Mouse (Mus musculus): ENCODE measurements around the gene Polr2l.
"Not testable (repeated sequence)": the region's sequence is repeated elsewhere in the genome, so short reads cannot be mapped to it uniquely, and the experiment has no call there.

The Polr2l gene

GRCm38 (mm10) chr7:141447110-141447991 lies 27.6 kb downstream of the Polr2l start, which contains the start of gene Rplp2:
Rplp2 (plus strand) TSS chr7:141447370.
- DNase-seq (ENCODE audit: low spot score) = peak; percentile 97

DNA sequence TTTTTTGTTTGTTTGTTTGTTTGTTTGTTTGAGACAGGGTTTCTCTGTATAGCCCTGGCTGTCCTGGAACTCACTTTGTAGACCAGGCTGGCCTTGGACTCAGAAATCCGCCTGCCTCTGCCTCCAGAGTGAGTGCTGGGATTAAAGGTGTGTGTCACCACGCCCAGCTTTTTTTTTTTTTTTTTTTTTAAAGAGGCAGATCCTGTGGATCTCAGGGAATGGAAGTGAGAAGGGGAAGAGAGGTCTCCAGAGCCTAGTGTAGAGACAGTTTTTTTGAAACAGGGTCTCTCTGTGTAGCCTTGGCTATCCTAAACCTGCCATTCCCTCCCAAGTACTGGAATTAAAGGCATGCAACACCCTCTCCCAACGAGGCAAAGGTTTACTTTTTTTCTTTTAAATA lies 28.6 kb downstream of the Polr2l start:
- not testable (repeated sequence) for DNase-seq (ENCODE audit: low spot score)

DNA sequence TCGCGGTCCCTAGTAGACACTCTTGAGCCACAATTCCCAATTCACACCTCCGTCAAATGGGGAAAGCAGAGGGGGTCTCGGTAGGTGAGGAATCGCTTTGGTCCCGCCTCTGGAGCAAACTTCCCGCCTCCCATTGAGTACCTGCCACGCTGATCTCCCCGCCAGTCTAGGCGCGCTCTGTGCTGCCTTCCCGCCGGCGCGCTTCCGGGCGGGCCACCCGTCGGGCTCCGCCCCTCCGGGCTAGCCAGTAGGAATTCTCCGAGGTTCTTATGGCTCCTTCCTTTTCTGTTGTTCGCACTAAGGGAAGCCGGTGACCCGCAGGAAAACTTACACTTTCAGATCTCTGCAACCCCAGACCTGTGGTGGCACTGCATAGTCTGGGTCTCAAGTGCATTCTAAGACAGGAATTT lies 31.1 kb downstream of the Polr2l start, which contains the start of gene Pidd1:
Gene Pidd1 (minus strand): TSS at position 198 of the 410 bp plus-strand sequence.
- DNase-seq (ENCODE audit: low spot score) = peak; percentile 90

DNA sequence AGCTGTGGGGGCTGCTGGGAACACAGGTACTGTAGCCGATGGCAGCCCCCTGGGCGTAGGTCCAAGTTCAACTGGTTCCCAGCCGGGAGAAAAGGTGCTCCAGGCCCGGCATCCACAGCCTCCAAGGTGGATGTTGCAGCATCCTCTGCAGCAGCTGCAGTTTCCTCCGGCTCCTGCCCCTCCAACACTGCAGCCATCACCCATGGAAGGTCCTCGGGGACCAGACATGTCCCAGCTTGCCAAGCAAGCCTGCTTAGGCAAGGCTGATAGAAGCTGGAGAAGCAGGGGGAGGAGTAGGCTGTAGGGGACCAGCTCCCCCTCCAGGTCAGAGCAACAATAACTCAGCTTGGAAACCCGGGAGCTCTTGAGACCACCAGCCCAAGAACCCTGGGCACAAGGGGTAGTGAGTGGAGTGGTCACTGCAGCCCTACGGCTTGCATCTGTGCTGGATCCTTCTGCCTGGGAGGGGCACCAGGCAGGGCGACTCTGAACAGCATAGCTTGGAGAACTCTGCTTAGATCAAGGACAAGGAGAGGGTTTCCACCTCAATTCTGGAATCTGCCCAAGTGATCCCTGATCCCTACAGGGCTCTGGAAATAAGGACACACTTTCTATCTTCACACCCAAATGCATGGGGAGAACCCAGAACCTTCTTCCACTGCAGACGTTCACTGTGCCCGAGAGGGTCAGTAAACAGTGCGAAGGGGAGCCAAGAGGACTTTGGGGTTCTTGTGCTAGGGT lies 31.7 kb downstream of the Polr2l start:
- DNase-seq (ENCODE audit: low spot score) = peak; percentile 77

GRCm38 (mm10) chr7:141442199-141442598 lies 32.7 kb downstream of the Polr2l start:
- DNase-seq (ENCODE audit: low spot score) = no peak

DNA sequence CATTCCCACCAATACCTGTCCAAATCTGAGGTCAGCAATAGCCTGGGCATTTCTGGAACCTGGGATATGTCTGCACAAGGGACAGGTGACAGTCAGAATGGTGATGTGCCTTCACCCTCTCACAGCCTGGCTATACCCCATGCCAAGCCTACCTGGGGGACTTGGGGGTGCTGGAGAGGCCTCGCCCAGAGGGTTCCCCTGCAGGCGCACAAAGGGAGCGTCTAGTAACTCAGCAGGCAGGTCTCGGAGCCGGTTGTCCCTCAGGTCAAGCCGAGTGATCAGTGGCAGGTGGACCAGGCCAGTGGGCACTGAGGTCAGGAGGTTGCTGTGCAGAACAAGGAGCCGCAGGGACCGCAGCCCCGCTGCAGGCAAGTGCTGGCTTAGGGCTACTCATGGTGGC lies 33.5 kb downstream of the Polr2l start:
- DNase-seq (ENCODE audit: low spot score) = no peak

GRCm38 (mm10) chr7:141440613-141441012 lies 34.3 kb downstream of the Polr2l start:
- DNase-seq (ENCODE audit: low spot score) = peak; percentile 71

- no peak for DNase-seq (ENCODE audit: low spot score)
These were observed 35.1 kb downstream of the Polr2l start for GRCm38 (mm10) chr7:141439811-141440210.

GRCm38 (mm10) chr7:141439140-141439679 lies 35.7 kb downstream of the Polr2l start:
- DNase-seq (ENCODE audit: low spot score) = no peak

DNA sequence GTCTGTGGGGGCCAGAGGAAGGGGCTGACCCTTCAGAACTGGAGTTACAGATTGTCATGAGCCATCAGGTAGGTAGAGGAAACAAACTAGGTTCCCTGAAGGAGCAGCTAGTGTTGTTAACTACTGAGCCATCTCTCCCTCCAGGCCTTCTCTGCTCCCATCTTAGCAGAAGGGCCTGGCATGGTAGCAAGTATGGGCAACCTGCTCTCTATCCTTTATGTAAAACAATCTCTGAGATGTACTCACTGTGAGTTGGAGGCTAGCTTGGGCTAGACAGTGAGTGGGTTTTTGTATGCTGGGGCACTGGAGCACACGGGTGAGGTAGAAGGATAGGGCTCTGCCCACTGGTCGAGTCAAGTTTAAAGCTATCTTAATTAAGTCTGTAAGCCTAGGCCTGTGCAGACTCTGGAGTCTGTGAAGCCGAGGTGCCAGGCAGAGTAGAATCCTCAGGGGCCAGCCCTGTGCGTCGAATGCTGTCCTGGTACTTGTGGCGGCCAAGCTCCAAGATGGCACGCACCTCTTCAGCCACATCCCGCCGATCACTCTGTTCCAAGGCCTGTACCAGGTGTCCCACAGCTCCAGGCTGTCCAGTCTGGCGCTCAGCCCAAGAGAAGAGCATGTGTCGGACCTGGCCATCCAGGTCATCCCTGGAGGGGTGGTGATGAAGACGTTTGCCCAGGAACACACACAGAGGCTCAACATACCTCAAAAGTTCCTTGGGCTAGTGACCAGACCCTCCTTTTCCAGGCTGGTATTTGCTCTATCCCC lies 36.5 kb downstream of the Polr2l start:
- DNase-seq (ENCODE audit: low spot score) = no peak

- DNase-seq (ENCODE audit: low spot score) = peak; percentile 89
These were observed 37.5 kb downstream of the Polr2l start, which contains the start of gene Slc25a22 for GRCm38 (mm10) chr7:141437178-141438120. Slc25a22 (minus strand) TSS chr7:141437892.

- DNase-seq (ENCODE audit: low spot score) = no peak
These were observed 38.4 kb downstream of the Polr2l start for GRCm38 (mm10) chr7:141436523-141436892.

GRCm38 (mm10) chr7:141435856-141436522 lies 38.9 kb downstream of the Polr2l start:
- no peak for DNase-seq (ENCODE audit: low spot score)

GRCm38 (mm10) chr7:141435129-141435855 lies 39.6 kb downstream of the Polr2l start:
- DNase-seq (ENCODE audit: low spot score) = peak; percentile 70

- peak; percentile 76 for DNase-seq (ENCODE audit: low spot score)
These were observed 40.5 kb downstream of the Polr2l start for GRCm38 (mm10) chr7:141434464-141434863.

GRCm38 (mm10) chr7:141433517-141434400 lies 41.2 kb downstream of the Polr2l start:
- no peak for DNase-seq (ENCODE audit: low spot score)

- no peak for DNase-seq (ENCODE audit: low spot score)
These were observed 42.0 kb downstream of the Polr2l start for GRCm38 (mm10) chr7:141432741-141433516.

Measured in embryo, embryonic 10.5 days (tissue).